Mouse (Mus musculus) intestine, embryonic 15.5 days (tissue): ENCODE results near the gene Taar6. TPM values are rescaled to one million over a fixed set of nuclear protein-coding genes. Genes with fewer than 3 reads are reported as not detected.

Experiments
- ATAC-seq: fragments of 200-750 bp; cut with Nextera tagmentation; 2 replicates; pipeline ENCODE4 v1.8.0; 2017; ENCODE audit warnings: moderate TSS enrichment, moderate library complexity
- H3K27ac ChIP-seq: fragments of 300-500 bp; sonication (generic); 2 replicates; pipeline ENCODE4 v1.5.1; 2015; ENCODE audit warnings: mild to moderate bottlenecking, inconsistent platforms
- H3K27me3 ChIP-seq: fragments of 300-500 bp; sonication (generic); replicated peaks from 2 replicates; pipeline ENCODE4 v1.6.1; 2015; ENCODE audit warnings: inconsistent platforms
- H3K36me3 ChIP-seq: fragments of 300-500 bp; sonication (generic); 2 replicates; pipeline ENCODE4 v1.6.1; 2015; ENCODE audit warnings: inconsistent platforms
- H3K4me1 ChIP-seq: fragments of 300-500 bp; sonication (generic); replicated peaks from 2 replicates; pipeline ENCODE4 v1.6.1; 2015; ENCODE audit warnings: inconsistent platforms
- H3K4me2 ChIP-seq: fragments of 300-500 bp; sonication (generic); replicated peaks from 2 replicates; pipeline ENCODE4 v1.6.1; 2015; ENCODE audit warnings: mild to moderate bottlenecking, inconsistent platforms
- H3K4me3 ChIP-seq: fragments of 300-500 bp; sonication (generic); replicated peaks from 2 replicates; pipeline ENCODE4 v1.5.1; 2015; ENCODE audit warnings: inconsistent platforms
- H3K9ac ChIP-seq: fragments of 300-500 bp; sonication (generic); 2 replicates; pipeline ENCODE4 v1.6.1; 2015; ENCODE audit warnings: inconsistent platforms
- H3K9me3 ChIP-seq: fragments of 300-500 bp; sonication (generic); 2 replicates; pipeline ENCODE4 v1.6.1; 2016; ENCODE audit warnings: inconsistent platforms
- WGBS: fragments of 180-500 bp; shearing (Covaris S2); methylation state at CpG from one replicate; pipeline ENCODE4 v1.1.7; 2015; 5-methylcytosine and 5-hydroxymethylcytosine counted together
- polyA plus RNA-seq: library from polyadenylated mRNA; unstranded; fragments of >200 nt; fragmentation: Nextera tagmentation; extraction: Ambion mirVana; gene quantifications from 2 replicates; pipeline ENCODE4 v1.2.1, GENCODE M21; 2015

Gene Taar6
- polyA plus RNA-seq, result not detected in 2 replicates

GRCm38 (mm10) chr10:23985546-23985945 lies at the start of gene Taar6:
TSS of gene Taar6 (minus strand) at chr10:23985646.
- no peak within 1 kb of the TSS for H3K4me2 ChIP-seq
- H3K27me3 ChIP-seq, result no peaks in the 10 kb centered on the region
- H3K4me1 ChIP-seq, result no peaks in the 10 kb centered on the region
- 70% methylated on average over 8 of the region's 8 CpGs for WGBS
- H3K4me3 ChIP-seq, result no peak within 1 kb of the TSS
- no peak within 1 kb of the TSS for H3K9ac ChIP-seq
- no peaks in the 10 kb centered on the region for H3K36me3 ChIP-seq
- H3K9me3 ChIP-seq, result no peaks in the 10 kb centered on the region
- no peak for ATAC-seq
- H3K27ac ChIP-seq, result no peak within 1 kb of the TSS

- H3K9ac ChIP-seq, result no peak overlapping the region
- no peak overlapping the region for H3K27ac ChIP-seq
- H3K4me1 ChIP-seq, result no peaks in the 10 kb centered on the region
- no peaks in the 10 kb centered on the region for H3K36me3 ChIP-seq
- no peaks in the 10 kb centered on the region for H3K27me3 ChIP-seq
- no peaks in the 10 kb centered on the region for H3K9me3 ChIP-seq
- no peak overlapping the region for H3K4me3 ChIP-seq
- ATAC-seq, result no peak
- no peak overlapping the region for H3K4me2 ChIP-seq
Observed at GRCm38 (mm10) chr10:24031347-24031746, 45.9 kb upstream of the Taar6 start.

- Histone ChIP-seq H3K4me3 (no peak within 1 kb of the TSS), H3K27me3 (no peaks in the 10 kb centered on the region), H3K27ac (no peak within 1 kb of the TSS), H3K36me3 (no peaks in the 10 kb centered on the region), H3K4me2 (no peak within 1 kb of the TSS), H3K9ac (no peak within 1 kb of the TSS), H3K9me3 (no peaks in the 10 kb centered on the region), H3K4me1 (no peaks in the 10 kb centered on the region)
- no peak for ATAC-seq
Observed at GRCm38 (mm10) chr10:24026922-24027321, 41.5 kb upstream of the Taar6 start, which contains the start of gene Taar7d. TSS of gene Taar7d (plus strand) at chr10:24027222.

GRCm38 (mm10) chr10:24008143-24008542 lies 22.7 kb upstream of the Taar6 start:
- Histone ChIP-seq H3K4me2 (no peak overlapping the region), H3K27me3 (no peaks in the 10 kb centered on the region), H3K9me3 (no peaks in the 10 kb centered on the region), H3K4me1 (no peaks in the 10 kb centered on the region), H3K9ac (no peak overlapping the region), H3K27ac (no peak overlapping the region), H3K36me3 (no peaks in the 10 kb centered on the region), H3K4me3 (no peak overlapping the region)
- 93% methylated on average over 1 of the region's 1 CpGs for WGBS
- ATAC-seq, result no peak

- no peak overlapping the region for H3K4me2 ChIP-seq
- no peak for ATAC-seq
- no peaks in the 10 kb centered on the region for H3K36me3 ChIP-seq
- H3K9me3 ChIP-seq, result no peaks in the 10 kb centered on the region
- no peaks in the 10 kb centered on the region for H3K27me3 ChIP-seq
- H3K4me1 ChIP-seq, result no peaks in the 10 kb centered on the region
- 35% methylated on average over 2 of the region's 2 CpGs for WGBS
- H3K27ac ChIP-seq, result no peak overlapping the region
- no peak overlapping the region for H3K4me3 ChIP-seq
- no peak overlapping the region for H3K9ac ChIP-seq
Observed at GRCm38 (mm10) chr10:24007034-24007433, 21.6 kb upstream of the Taar6 start.

GRCm38 (mm10) chr10:24006442-24006841 lies 21.0 kb upstream of the Taar6 start:
- no peak for ATAC-seq
- Histone ChIP-seq H3K4me2 (no peak overlapping the region), H3K9me3 (no peaks in the 10 kb centered on the region), H3K4me1 (no peaks in the 10 kb centered on the region), H3K27me3 (no peaks in the 10 kb centered on the region), H3K36me3 (no peaks in the 10 kb centered on the region), H3K27ac (no peak overlapping the region), H3K4me3 (no peak overlapping the region), H3K9ac (no peak overlapping the region)
- 83% methylated on average over 1 of the region's 1 CpGs for WGBS

- Histone ChIP-seq H3K4me2 (no peak within 1 kb of the TSS), H3K36me3 (no peaks in the 10 kb centered on the region), H3K4me3 (no peak within 1 kb of the TSS), H3K27me3 (no peaks in the 10 kb centered on the region), H3K9me3 (no peaks in the 10 kb centered on the region), H3K4me1 (no peaks in the 10 kb centered on the region), H3K27ac (no peak within 1 kb of the TSS), H3K9ac (no peak within 1 kb of the TSS)
- ATAC-seq, result no peak
- 82% methylated on average over 1 of the region's 1 CpGs for WGBS
Observed at GRCm38 (mm10) chr10:23999639-24000038, 14.2 kb upstream of the Taar6 start, which contains the start of gene Taar7b. TSS of gene Taar7b (plus strand) at chr10:23999939.

GRCm38 (mm10) chr10:23993381-23993780 lies 7.9 kb upstream of the Taar6 start, which contains the start of gene Taar7a:
TSS of gene Taar7a (minus strand) at chr10:23993481.
- no peaks in the 10 kb centered on the region for H3K4me1 ChIP-seq
- no peak for ATAC-seq
- no peaks in the 10 kb centered on the region for H3K27me3 ChIP-seq
- no peaks in the 10 kb centered on the region for H3K9me3 ChIP-seq
- no peak within 1 kb of the TSS for H3K9ac ChIP-seq
- H3K27ac ChIP-seq, result no peak within 1 kb of the TSS
- H3K4me3 ChIP-seq, result no peak within 1 kb of the TSS
- 81% methylated on average over 3 of the region's 3 CpGs for WGBS
- no peaks in the 10 kb centered on the region for H3K36me3 ChIP-seq
- H3K4me2 ChIP-seq, result no peak within 1 kb of the TSS

GRCm38 (mm10) chr10:23986419-23986818 lies 973 bp upstream of the Taar6 start:
- Histone ChIP-seq H3K4me1 (no peaks in the 10 kb centered on the region), H3K9ac (no peak overlapping the region), H3K9me3 (no peaks in the 10 kb centered on the region), H3K27me3 (no peaks in the 10 kb centered on the region), H3K4me3 (no peak overlapping the region), H3K27ac (no peak overlapping the region), H3K4me2 (no peak overlapping the region), H3K36me3 (no peaks in the 10 kb centered on the region)
- ATAC-seq, result no peak
- WGBS, result 81% methylated on average over 5 of the region's 5 CpGs

GRCm38 (mm10) chr10:23978901-23979705 lies 6.3 kb downstream of the Taar6 start:
- 42% methylated on average over 16 of the region's 16 CpGs for WGBS
- Histone ChIP-seq H3K4me3 (no peak overlapping the region), H3K27me3 (no peaks in the 10 kb centered on the region), H3K36me3 (no peaks in the 10 kb centered on the region), H3K4me2 (no peak overlapping the region), H3K9me3 (no peaks in the 10 kb centered on the region), H3K9ac (no peak overlapping the region), H3K4me1 (no peaks in the 10 kb centered on the region), H3K27ac (no peak overlapping the region)
- ATAC-seq, result peak; percentile 82

- no peaks in the 10 kb centered on the region for H3K9me3 ChIP-seq
- H3K27me3 ChIP-seq, result no peaks in the 10 kb centered on the region
- H3K27ac ChIP-seq, result no peak overlapping the region
- H3K4me2 ChIP-seq, result no peak overlapping the region
- H3K4me1 ChIP-seq, result no peaks in the 10 kb centered on the region
- H3K36me3 ChIP-seq, result no peaks in the 10 kb centered on the region
- WGBS, result 53% methylated on average over 4 of the region's 4 CpGs
- no peak for ATAC-seq
- H3K9ac ChIP-seq, result no peak overlapping the region
- H3K4me3 ChIP-seq, result no peak overlapping the region
Observed at GRCm38 (mm10) chr10:23977958-23978357, 7.5 kb downstream of the Taar6 start.

GRCm38 (mm10) chr10:23971256-23971655 lies 14.2 kb downstream of the Taar6 start:
- no peak overlapping the region for H3K9ac ChIP-seq
- H3K27me3 ChIP-seq, result no peaks in the 10 kb centered on the region
- ATAC-seq, result no peak
- no peaks in the 10 kb centered on the region for H3K4me1 ChIP-seq
- H3K4me3 ChIP-seq, result no peak overlapping the region
- no peak overlapping the region for H3K27ac ChIP-seq
- whole genome bisulfite sequencing, result 74% methylated on average over 5 of the region's 5 CpGs
- no peaks in the 10 kb centered on the region for H3K36me3 ChIP-seq
- no peaks in the 10 kb centered on the region for H3K9me3 ChIP-seq
- H3K4me2 ChIP-seq, result no peak overlapping the region

GRCm38 (mm10) chr10:23970656-23971165 lies 14.7 kb downstream of the Taar6 start, which contains the start of gene Taar5:
TSS of gene Taar5 (plus strand) at chr10:23970706.
- Histone ChIP-seq H3K27me3 (no peaks in the 10 kb centered on the region), H3K4me1 (no peaks in the 10 kb centered on the region), H3K9me3 (no peaks in the 10 kb centered on the region), H3K4me3 (no peak within 1 kb of the TSS), H3K36me3 (no peaks in the 10 kb centered on the region), H3K4me2 (no peak within 1 kb of the TSS), H3K9ac (no peak within 1 kb of the TSS), H3K27ac (no peak within 1 kb of the TSS)
- 86% methylated on average over 11 of the region's 11 CpGs for WGBS
- no peak for ATAC-seq
